Mouse (Mus musculus) hindbrain, embryonic 14.5 days (tissue): ENCODE data around the gene Cdkn2b. TPM values are rescaled to one million over a fixed set of nuclear protein-coding genes. Genes with fewer than 3 reads are reported as not detected.

Experiments
- ATAC-seq: fragments of 200-750 bp; cut with Nextera tagmentation; 2 replicates; pipeline ENCODE4 v1.8.0; 2017; ENCODE audit warnings: moderate number of reproducible peaks, mild to moderate bottlenecking, moderate TSS enrichment, moderate library complexity; ENCODE audit not compliant: low FRiP score
- DNase-seq: peaks from one replicate; pipeline ENCODE4 v3.0.0-alpha.2; 2015; ENCODE audit warnings: low spot score
- H3K27ac ChIP-seq: fragments of 300-500 bp; sonication (generic); 2 replicates; pipeline ENCODE4 v1.5.1; 2014; ENCODE audit warnings: mild to moderate bottlenecking, moderate library complexity
- H3K27me3 ChIP-seq: fragments of 300-500 bp; sonication (generic); 2 replicates; pipeline ENCODE4 v1.6.1; 2014; ENCODE audit warnings: mild to moderate bottlenecking, low read length, mixed read lengths; ENCODE audit not compliant: control insufficient read depth, insufficient read depth
- H3K36me3 ChIP-seq: fragments of 300-500 bp; sonication (generic); replicated peaks from 2 replicates; pipeline ENCODE4 v1.6.1; 2014; ENCODE audit not compliant: control insufficient read depth, insufficient read depth
- H3K4me1 ChIP-seq: fragments of 300-500 bp; sonication (generic); replicated peaks from 2 replicates; pipeline ENCODE4 v1.6.1; 2014; ENCODE audit warnings: antibody characterized with exemption, low read length, mixed read lengths; ENCODE audit not compliant: control insufficient read depth, insufficient read depth
- H3K4me2 ChIP-seq: fragments of 300-500 bp; sonication (generic); replicated peaks from 2 replicates; pipeline ENCODE4 v1.6.1; 2014; ENCODE audit warnings: mild to moderate bottlenecking, moderate library complexity
- H3K4me3 ChIP-seq: fragments of 300-500 bp; sonication (generic); replicated peaks from 2 replicates; pipeline ENCODE4 v1.5.1; 2014; ENCODE audit warnings: mild to moderate bottlenecking, low read length
- H3K9ac ChIP-seq: fragments of 300-500 bp; sonication (generic); 2 replicates; pipeline ENCODE4 v1.6.1; 2014
- H3K9me3 ChIP-seq: fragments of 300-500 bp; sonication (generic); 2 replicates; pipeline ENCODE4 v1.6.1; 2016; ENCODE audit warnings: low read length; ENCODE audit not compliant: control insufficient read depth
- WGBS: fragments of 180-500 bp; shearing (Covaris S2); extraction: QIAGEN DNeasy Blood & Tissue Kit; methylation state at CpG from one replicate; pipeline ENCODE4 v1.1.7; 2014; 5-methylcytosine and 5-hydroxymethylcytosine counted together
- polyA plus RNA-seq: library from polyadenylated mRNA; unstranded; fragments of >200 nt; fragmentation: Nextera tagmentation; extraction: Ambion mirVana; gene quantifications from 2 replicates; pipeline ENCODE4 v1.2.1, GENCODE M21; 2014

Gene Cdkn2b
- polyA plus RNA-seq, 1 experiment from 2014 or later = 1.3 TPM

- ATAC-seq = no peak
- Histone ChIP-seq H3K9ac (no peak overlapping the region), H3K9me3 (no peaks in the 10 kb centered on the region), H3K4me3 (no peak overlapping the region), H3K4me1 (peaks cover 6% of the 10 kb centered on the region), H3K27me3 (peaks cover 73% of the 10 kb centered on the region), H3K27ac (no peak overlapping the region), H3K36me3 (no peaks in the 10 kb centered on the region), H3K4me2 (no peak overlapping the region)
- 12% methylated on average over 13 of the region's 13 CpGs for WGBS
- DNase-seq = no peak
These were observed 2.6 kb upstream of the Cdkn2b start for GRCm38 (mm10) chr4:89313461-89313860.

GRCm38 (mm10) chr4:89309996-89310395 is 843 bp downstream of the Cdkn2b start:
- Histone ChIP-seq H3K4me3 (peak overlapping the region; percentile 36), H3K27me3 (peaks cover 100% of the 10 kb centered on the region), H3K9me3 (no peaks in the 10 kb centered on the region), H3K36me3 (no peaks in the 10 kb centered on the region), H3K27ac (no peak overlapping the region), H3K4me2 (peak overlapping the region; percentile 68), H3K4me1 (peaks cover 6% of the 10 kb centered on the region), H3K9ac (no peak overlapping the region)
- WGBS = 1% methylated on average over 11 of the region's 11 CpGs
- ATAC-seq (no peak), DNase-seq (no peak)

- no peak for DNase-seq
- Histone ChIP-seq H3K27me3 (peaks cover 100% of the 10 kb centered on the region), H3K4me1 (peaks cover 6% of the 10 kb centered on the region), H3K4me2 (no peak overlapping the region), H3K9me3 (no peaks in the 10 kb centered on the region), H3K9ac (no peak overlapping the region), H3K4me3 (no peak overlapping the region), H3K27ac (no peak overlapping the region), H3K36me3 (no peaks in the 10 kb centered on the region)
- ATAC-seq = no peak
- 6% methylated on average over 3 of the region's 3 CpGs for WGBS
These were observed 2.8 kb downstream of the Cdkn2b start for GRCm38 (mm10) chr4:89308001-89308400.

- no peak overlapping the region for H3K27ac ChIP-seq
- H3K4me2 ChIP-seq = no peak overlapping the region
- H3K9ac ChIP-seq = no peak overlapping the region
- peaks cover 6% of the 10 kb centered on the region for H3K4me1 ChIP-seq
- H3K27me3 ChIP-seq = peaks cover 100% of the 10 kb centered on the region
- H3K9me3 ChIP-seq = no peaks in the 10 kb centered on the region
- 2% methylated on average over 25 of the region's 25 CpGs for WGBS
- no peak overlapping the region for H3K4me3 ChIP-seq
- ATAC-seq (no peak), DNase-seq (no peak)
- no peaks in the 10 kb centered on the region for H3K36me3 ChIP-seq
These were observed 4.0 kb downstream of the Cdkn2b start for GRCm38 (mm10) chr4:89306798-89307365.

- no peak overlapping the region for H3K27ac ChIP-seq
- H3K9ac ChIP-seq = no peak overlapping the region
- no peak overlapping the region for H3K4me3 ChIP-seq
- ATAC-seq = no peak
- no peaks in the 10 kb centered on the region for H3K36me3 ChIP-seq
- H3K27me3 ChIP-seq = peaks cover 100% of the 10 kb centered on the region
- no peaks in the 10 kb centered on the region for H3K9me3 ChIP-seq
- DNase-seq = no peak
- 9% methylated on average over 3 of the region's 3 CpGs for WGBS
- H3K4me2 ChIP-seq = no peak overlapping the region
- peaks cover 3% of the 10 kb centered on the region for H3K4me1 ChIP-seq
These were observed 5.1 kb downstream of the Cdkn2b start for GRCm38 (mm10) chr4:89305691-89306090.

- ATAC-seq (no peak), DNase-seq (no peak)
- Histone ChIP-seq H3K4me2 (no peak overlapping the region), H3K9ac (no peak overlapping the region), H3K27ac (no peak overlapping the region), H3K4me3 (no peak overlapping the region), H3K4me1 (no peaks in the 10 kb centered on the region), H3K9me3 (no peaks in the 10 kb centered on the region), H3K27me3 (peaks cover 97% of the 10 kb centered on the region), H3K36me3 (no peaks in the 10 kb centered on the region)
- 1% methylated on average over 14 of the region's 14 CpGs for WGBS
These were observed 7.4 kb downstream of the Cdkn2b start for GRCm38 (mm10) chr4:89303281-89303995.

- Histone ChIP-seq H3K4me3 (no peak overlapping the region), H3K27me3 (peaks cover 97% of the 10 kb centered on the region), H3K9ac (no peak overlapping the region), H3K27ac (no peak overlapping the region), H3K4me2 (no peak overlapping the region), H3K9me3 (no peaks in the 10 kb centered on the region), H3K36me3 (no peaks in the 10 kb centered on the region), H3K4me1 (no peaks in the 10 kb centered on the region)
- DNase-seq (no peak), ATAC-seq (no peak)
- whole genome bisulfite sequencing = 4% methylated on average over 1 of the region's 1 CpGs
These were observed 8.7 kb downstream of the Cdkn2b start for GRCm38 (mm10) chr4:89302129-89302528.

- Histone ChIP-seq H3K4me3 (no peak overlapping the region), H3K27ac (no peak overlapping the region), H3K36me3 (no peaks in the 10 kb centered on the region), H3K4me1 (no peaks in the 10 kb centered on the region), H3K4me2 (no peak overlapping the region), H3K9ac (no peak overlapping the region), H3K27me3 (peaks cover 97% of the 10 kb centered on the region), H3K9me3 (no peaks in the 10 kb centered on the region)
- WGBS = 0% methylated on average over 2 of the region's 2 CpGs
- ATAC-seq (no peak), DNase-seq (no peak)
These were observed 11.1 kb downstream of the Cdkn2b start for GRCm38 (mm10) chr4:89299721-89300120.

- no peaks in the 10 kb centered on the region for H3K9me3 ChIP-seq
- H3K9ac ChIP-seq = 0 out of 2 replicates have a peak overlapping the region, but pooled peaks have one; percentile 42
- H3K27me3 ChIP-seq = peaks cover 97% of the 10 kb centered on the region
- H3K27ac ChIP-seq = no peak overlapping the region
- peak overlapping the region; percentile 52 for H3K4me3 ChIP-seq
- H3K36me3 ChIP-seq = no peaks in the 10 kb centered on the region
- no peaks in the 10 kb centered on the region for H3K4me1 ChIP-seq
- peak overlapping the region; percentile 85 for H3K4me2 ChIP-seq
- no peak; the same call in none of the 2 replicates for ATAC-seq
- no peak for DNase-seq
- WGBS = 2% methylated on average over 31 of the region's 31 CpGs
These were observed 15.2 kb downstream of the Cdkn2b start for GRCm38 (mm10) chr4:89295441-89296220.
